Mouse (Mus musculus): ENCODE data around the gene Pygo2.

GRCm38 (mm10) chr3:89409701-89410100 lies 20.3 kb upstream of the Pygo2 start:
- TF ChIP-seq CTCF (IDR thresholded peaks at IDR 0.05; ENCODE audit: control insufficient read depth, insufficient read depth, insufficient replicate concordance, low read depth, low read length) (no peak), POLR2A (IDR thresholded peaks at IDR 0.05; ENCODE audit: control insufficient read depth, low read depth, low read length) (no peak)

Data from testis, adult 2 months (tissue).